Mouse (Mus musculus): ENCODE measurements around the gene L3mbtl1. TPM values are rescaled to one million over a fixed set of nuclear protein-coding genes. Genes with fewer than 3 reads are reported as not detected.

The L3mbtl1 gene
- total RNA-seq, 1 experiment from 2014 or later: not detected

DNA sequence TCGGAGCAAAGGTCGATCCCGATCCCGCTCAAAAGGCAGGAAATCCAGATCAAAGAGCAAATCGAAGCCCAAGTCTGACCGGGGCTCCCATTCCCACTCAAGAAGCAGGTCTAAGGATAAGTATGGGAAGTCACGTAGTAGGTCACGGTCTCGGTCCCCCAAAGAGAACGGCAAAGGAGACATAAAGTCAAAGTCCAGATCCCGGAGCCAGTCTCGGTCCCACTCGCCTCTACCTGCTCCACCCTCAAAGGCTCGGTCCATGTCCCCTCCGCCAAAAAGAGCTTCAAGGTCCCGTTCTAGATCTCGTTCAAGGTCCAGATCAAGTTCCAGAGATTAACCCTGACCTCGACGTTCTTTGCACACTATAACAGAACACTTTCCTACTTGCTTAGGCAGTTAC is 8.9 kb upstream of the L3mbtl1 start:
- no peak for ATAC-seq (replicated peaks; ENCODE audit: insufficient number of reproducible peaks, low FRiP score, low TSS enrichment, poor library complexity, severe bottlenecking)

DNA sequence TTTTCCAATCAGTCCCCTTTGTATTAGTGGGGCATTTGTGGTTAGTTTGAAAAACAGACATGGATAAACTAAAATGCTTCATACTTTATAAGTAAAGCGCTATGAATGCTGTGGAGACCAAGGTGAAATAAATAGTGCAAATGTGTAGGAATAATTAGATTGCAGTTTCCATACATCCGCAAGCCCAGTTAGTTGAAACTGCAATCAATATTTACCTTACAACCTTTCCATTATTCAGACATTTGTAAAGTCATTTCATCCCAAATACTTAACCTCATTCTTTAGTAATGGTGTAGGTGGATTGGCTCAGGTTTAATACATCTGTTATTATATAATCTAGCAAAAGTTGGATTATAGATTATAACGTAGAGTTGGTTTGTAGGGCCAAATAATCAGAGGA is 7.6 kb upstream of the L3mbtl1 start:
- ATAC-seq (replicated peaks; ENCODE audit: insufficient number of reproducible peaks, low FRiP score, low TSS enrichment, poor library complexity, severe bottlenecking): no peak

DNA sequence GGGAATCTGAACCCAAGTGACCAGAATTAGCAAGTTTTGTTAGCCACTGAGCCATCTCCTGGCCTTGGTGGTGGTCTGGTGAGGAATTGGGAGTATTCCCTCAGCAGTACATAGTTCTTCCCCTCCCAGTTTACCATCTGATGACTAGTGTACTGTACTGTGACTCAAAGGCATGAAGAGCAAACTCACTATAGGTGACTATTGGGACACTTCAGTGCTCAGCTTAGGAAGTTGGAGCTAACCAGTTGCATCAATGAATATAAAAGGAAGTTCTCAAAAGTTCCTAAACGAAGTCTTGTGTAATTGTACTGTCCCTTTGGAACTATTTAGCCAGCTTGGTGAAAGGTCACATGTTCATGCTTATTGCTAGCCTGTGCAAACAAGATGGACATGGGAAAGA is 3.7 kb upstream of the L3mbtl1 start:
- no peak for ATAC-seq (replicated peaks; ENCODE audit: insufficient number of reproducible peaks, low FRiP score, low TSS enrichment, poor library complexity, severe bottlenecking)

DNA sequence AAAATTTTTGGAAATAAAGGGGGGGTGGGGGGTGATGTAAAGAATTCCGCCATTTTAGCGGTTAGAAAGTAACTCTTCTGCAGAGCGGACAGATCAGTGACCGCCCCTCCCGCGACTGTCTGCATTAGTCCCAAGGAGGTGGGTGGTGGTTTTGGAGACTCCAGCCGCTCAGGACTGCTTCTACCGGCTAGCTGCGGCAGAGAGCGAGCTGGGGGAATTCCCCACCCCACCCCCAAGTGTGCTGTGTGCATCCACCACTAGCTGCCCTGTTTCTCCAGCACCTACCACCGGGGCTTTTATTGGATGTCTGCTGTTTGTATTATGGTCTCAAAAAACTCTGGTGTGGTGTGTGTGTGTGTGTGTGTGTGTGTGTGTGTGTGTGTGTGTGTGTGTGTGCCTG is 659 bp downstream of the L3mbtl1 start:
- no peak for ATAC-seq (replicated peaks; ENCODE audit: insufficient number of reproducible peaks, low FRiP score, low TSS enrichment, poor library complexity, severe bottlenecking)

DNA sequence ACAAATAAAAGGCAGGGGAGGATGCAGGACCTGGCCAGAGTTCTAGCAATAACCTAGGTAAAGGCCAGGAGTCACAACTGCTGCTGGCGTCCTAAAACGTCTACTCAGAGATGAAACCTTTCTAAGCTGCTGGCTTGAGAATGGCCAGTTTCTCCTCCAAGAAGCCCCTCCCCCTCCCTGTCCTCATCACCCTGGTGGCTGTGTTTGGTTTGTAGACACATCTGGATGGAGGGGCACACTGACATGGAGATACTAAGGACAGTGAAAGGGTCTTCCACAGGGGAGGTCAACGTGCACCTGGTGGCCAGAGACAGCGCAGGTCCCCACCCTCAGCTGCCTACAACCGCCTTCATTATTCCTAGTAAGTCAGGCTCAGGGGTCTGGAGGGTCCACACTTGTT is 3.7 kb downstream of the L3mbtl1 start:
- no peak for ATAC-seq (replicated peaks; ENCODE audit: insufficient number of reproducible peaks, low FRiP score, low TSS enrichment, poor library complexity, severe bottlenecking)

DNA sequence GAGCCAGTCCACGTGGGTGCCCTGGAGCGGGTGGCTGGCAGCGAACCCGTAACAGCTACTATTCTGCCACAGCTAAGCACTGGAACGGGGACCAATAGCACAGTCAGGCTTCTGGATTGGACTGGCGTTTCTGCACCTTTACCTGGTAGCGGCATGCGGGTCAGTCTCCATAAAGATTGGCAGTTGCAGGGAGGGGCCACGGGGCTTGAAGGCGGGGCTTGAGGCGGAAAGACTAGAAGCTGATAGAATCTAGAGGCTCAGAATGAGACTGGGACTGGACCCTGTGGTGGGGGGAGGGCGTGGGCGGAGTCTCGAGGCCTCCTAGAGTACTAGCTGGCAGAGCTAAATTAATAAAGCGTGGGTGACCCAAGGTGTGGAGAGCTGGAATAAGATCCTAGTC is 4.5 kb downstream of the L3mbtl1 start:
- no peak for ATAC-seq (replicated peaks; ENCODE audit: insufficient number of reproducible peaks, low FRiP score, low TSS enrichment, poor library complexity, severe bottlenecking)

DNA sequence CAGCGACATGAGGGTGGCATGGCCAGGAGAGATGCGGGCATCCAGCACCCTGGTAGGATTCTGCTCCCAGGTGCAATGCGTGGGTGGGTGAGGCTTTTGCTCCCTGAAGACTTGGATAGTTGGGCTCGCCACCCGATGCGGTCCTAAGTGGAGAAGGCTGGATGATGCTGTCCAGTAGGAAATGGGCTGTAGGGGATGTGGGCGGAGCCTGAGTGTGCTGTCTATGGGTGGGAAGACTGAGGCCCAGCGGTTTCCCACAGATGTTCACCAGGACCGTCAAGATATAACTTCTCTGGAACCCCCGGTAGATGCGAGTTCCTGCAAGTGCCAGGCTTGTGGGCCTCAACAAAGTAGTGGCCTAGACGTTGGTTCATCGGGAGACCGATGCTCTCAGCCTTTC is 4.9 kb downstream of the L3mbtl1 start:
- no peak for ATAC-seq (replicated peaks; ENCODE audit: insufficient number of reproducible peaks, low FRiP score, low TSS enrichment, poor library complexity, severe bottlenecking)

DNA sequence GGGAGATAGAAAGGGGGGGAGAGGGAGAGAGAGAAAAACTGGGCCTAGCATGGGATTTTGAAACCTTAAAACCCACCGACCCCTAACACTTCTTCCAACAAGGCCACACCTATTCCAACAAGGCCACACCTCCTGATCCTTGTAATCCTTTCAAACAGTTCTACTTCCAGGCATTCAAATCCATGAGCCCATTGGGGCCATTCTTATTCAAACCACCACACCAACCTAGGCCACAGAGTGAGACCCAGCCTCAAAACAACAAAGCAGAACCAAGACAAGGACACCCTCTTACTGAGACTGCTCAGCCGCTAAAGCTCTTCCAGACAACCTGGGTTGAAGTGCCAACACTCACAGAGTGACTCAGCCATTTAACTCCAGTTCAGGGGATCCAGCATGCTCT is 7.5 kb downstream of the L3mbtl1 start:
- ATAC-seq (replicated peaks; ENCODE audit: insufficient number of reproducible peaks, low FRiP score, low TSS enrichment, poor library complexity, severe bottlenecking): no peak

DNA sequence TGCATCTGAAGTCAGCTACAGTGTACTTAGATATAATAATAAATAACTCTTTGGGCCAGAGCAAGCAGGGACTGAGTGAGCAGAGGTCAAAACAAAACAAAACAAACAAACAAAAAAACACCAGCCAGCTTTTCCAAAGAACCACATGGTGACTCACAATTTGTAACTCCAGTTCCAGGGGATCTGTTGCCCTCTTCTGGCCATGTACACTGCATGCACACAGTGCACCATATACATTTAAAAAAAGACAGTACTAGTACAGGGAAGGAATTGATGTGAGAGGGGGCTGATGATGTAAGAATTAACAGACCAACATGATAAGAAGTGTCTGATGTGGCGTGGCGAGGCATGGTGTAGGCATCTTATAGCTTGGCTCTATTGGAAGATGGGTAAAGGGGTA is 13.6 kb downstream of the L3mbtl1 start:
- no peak for ATAC-seq (replicated peaks; ENCODE audit: insufficient number of reproducible peaks, low FRiP score, low TSS enrichment, poor library complexity, severe bottlenecking)

DNA sequence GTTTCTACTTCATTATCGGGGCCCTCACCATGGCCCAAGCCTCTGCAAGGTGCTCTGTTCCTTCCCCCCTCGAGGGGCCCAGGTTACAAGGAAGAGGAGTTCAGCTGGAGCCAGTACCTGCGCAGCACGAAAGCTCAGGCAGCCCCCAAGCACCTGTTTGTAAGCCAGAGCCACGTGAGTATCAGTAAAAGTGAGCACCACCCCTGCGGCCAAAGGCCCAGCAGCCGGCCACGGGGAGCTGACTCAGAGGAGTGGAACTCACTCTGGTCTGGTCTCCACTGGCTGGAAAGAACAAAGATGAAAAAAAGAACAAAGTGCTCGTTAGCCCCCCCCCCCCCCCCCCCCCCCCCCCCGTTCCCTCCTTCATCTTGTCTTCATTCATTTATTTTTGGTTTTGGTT is 18.0 kb downstream of the L3mbtl1 start:
- ATAC-seq (replicated peaks; ENCODE audit: insufficient number of reproducible peaks, low FRiP score, low TSS enrichment, poor library complexity, severe bottlenecking): no peak

DNA sequence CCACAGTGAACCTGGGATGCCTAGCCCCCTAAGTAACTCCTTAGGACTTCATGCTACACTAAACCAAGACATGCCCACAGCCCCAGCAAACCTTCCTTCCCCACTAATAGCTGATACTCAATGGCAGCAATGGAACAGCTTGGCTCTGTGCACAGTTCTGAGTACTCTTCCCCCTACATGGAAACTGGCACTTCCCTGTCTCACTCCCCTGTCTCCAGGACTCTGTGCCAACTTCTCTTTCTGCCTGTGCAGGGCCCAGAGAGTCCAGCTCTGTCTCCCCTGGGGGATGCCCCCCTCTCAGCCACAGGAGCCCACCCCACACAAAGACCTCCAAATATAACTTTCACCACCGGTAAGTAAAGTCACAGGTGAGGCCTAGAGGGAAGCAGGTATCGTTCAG is 23.5 kb downstream of the L3mbtl1 start:
- no peak for ATAC-seq (replicated peaks; ENCODE audit: insufficient number of reproducible peaks, low FRiP score, low TSS enrichment, poor library complexity, severe bottlenecking)

DNA sequence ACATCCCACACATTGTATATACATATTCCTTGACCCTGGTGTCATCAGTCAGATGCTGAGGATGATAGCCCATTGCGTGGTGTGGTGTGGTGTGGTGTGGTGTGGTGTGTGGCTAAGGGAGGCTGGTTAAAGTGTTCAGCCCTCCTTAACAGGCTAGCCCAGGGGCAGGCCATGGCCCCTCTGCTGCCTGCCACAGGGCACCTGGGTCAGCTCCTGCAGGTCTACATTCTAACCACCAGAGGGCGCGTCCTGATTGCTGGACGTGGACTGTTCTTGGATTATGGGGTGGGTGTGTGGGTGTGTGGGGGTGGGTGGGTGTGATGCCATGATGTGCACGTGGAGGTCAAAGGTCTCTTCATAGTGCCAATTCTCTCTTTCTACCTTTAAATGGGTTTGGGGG is 25.1 kb downstream of the L3mbtl1 start:
- ATAC-seq (replicated peaks; ENCODE audit: insufficient number of reproducible peaks, low FRiP score, low TSS enrichment, poor library complexity, severe bottlenecking): peak; percentile 69; the same call in 1 of the 2 replicates

DNA sequence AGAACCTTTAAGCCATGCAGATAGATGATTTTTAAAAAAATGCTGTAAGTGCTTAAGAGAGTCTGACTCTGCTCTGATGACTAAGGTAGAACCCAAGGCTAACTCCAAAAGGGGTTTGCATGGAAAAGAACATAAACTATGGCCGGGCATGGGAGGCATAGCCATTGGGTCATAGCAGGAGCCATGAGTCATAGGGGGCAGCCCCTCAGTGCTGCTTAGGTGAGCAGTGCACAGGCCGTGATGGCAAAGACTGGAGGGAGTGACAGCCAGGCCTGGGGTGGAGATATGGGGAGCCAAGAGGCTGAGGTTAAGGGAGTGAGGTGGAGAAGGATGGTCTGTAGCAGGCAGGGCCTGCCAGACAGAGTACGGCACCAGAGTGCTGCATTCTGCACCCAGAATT is 25.8 kb downstream of the L3mbtl1 start:
- ATAC-seq (replicated peaks; ENCODE audit: insufficient number of reproducible peaks, low FRiP score, low TSS enrichment, poor library complexity, severe bottlenecking): no peak

DNA sequence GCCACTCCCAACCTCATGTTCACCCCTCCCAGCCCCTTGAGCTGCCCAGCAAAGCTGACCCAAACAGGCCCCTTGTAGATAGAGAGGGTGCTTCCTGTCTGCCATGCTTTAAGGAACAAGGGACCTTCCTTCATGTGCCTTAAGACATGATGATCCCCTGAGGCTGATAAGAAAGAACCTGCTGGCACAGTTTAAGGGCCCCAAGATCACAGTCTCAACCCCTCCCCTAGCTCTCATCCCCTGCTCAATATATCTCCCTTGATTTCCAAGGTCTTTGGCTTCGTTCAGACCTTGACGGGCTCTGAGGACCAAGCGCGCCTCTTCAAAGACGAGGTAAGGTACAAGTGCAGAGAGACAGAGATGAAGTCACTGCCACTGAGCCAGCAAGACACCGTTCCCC is 27.6 kb downstream of the L3mbtl1 start:
- no peak for ATAC-seq (replicated peaks; ENCODE audit: insufficient number of reproducible peaks, low FRiP score, low TSS enrichment, poor library complexity, severe bottlenecking)

DNA sequence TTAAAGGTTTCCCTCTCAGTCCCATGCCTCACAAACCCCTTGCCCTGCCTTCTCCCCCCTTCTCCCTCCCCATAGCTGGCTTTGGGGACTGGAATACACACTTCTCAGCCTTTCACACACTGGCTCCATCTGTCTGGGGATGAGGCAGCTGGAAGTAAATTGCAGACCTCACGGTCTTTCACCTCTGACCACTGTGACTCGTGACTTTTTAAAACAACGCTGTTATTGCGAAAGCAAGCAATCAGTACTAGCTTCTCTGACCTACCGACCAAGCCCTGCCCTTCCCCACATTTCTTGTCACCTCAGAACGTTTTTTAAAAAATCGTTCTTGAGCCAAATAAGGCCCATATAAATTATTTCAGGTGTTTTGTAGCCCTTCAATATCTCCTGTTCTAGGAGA is 29.5 kb downstream of the L3mbtl1 start:
- ATAC-seq (replicated peaks; ENCODE audit: insufficient number of reproducible peaks, low FRiP score, low TSS enrichment, poor library complexity, severe bottlenecking): no peak

DNA sequence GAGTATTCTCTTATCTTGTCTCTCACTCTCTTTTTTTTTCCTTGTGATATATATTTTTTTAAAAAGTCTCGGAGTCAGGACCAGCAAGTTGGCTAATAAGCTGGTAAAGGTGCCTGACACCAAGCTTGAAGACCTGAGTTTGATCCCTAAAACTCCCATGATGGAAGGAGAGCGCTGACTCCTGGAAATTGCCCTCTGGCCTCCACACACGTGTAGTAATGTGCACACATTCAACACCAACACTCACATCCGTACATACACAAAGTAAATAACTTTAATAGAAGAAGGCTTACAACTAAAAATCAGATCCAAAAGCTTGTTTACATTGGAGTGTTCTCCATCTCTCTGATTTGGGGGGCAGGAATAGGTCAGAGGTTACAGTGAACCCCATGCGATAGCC is 29.9 kb downstream of the L3mbtl1 start:
- no peak for ATAC-seq (replicated peaks; ENCODE audit: insufficient number of reproducible peaks, low FRiP score, low TSS enrichment, poor library complexity, severe bottlenecking)

DNA sequence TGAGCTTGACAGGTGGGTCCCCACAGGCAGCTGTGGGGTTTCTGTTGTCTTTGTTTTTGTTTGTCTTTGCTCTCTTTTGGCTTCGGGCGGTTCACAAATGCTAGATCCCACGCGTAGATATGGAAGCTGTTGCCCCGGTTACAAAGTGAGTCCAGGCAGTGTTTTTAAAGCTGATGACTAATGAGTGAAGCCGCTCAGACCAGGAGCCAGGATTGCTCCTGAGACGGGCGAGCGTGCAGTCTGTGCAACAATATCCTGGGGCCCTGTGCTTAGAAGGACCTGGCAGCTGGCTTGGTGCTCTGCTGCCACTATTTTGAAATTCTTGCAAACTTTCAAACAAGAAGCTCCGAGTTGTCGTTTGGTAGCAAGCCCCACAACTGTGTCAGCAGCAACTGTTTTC is 30.4 kb downstream of the L3mbtl1 start:
- no peak for ATAC-seq (replicated peaks; ENCODE audit: insufficient number of reproducible peaks, low FRiP score, low TSS enrichment, poor library complexity, severe bottlenecking)

DNA sequence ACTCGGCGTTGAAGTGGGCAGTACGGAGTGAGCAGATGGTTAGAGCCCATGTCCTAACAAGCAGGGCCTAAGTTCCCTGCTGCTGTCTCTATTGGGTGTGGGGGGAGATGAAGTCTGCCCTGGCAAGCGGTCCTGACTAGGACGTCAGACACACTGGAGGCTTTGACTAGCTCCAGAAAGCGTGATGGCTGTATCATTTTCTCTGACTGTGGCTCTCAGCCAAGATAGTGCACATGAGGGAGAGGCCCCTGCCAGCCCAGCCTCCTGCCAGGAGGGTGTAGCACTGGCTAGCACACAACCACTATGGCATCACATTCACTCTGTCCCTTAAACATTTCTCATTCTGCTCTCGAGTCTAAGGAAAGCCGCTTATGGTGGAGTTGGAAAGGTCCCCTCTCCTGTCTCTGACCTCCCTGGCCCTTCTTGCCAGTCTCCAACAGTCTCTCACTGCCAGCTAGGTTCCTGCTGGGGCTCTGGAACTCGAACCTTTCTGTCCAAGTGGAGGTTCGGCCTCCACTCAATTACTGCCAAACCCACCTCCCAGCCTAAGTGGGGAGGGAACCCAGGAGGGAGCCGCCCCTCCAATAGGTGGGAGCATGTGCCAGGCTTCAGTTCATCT is 32.0 kb downstream of the L3mbtl1 start:
- ATAC-seq (replicated peaks; ENCODE audit: insufficient number of reproducible peaks, low FRiP score, low TSS enrichment, poor library complexity, severe bottlenecking): no peak

DNA sequence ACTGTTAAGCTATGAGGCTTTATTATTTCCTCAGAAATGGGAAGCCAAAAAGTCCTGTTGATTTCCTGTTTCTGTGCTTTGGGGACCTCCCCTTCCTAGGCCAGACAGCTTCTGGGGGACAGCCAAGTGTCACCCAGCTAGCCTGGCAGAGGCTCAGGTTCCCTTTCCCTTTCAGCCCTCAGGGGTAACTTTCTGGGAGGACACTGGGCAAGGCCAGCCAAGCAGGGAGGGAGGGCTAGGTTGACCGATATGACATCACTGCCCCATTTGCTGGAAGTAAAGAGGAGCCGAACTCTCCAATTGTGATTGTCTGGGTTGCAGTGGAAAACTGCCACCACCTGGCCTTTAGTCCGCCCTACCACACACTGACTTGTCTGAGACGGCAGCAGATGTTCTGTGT is 32.7 kb downstream of the L3mbtl1 start:
- no peak for ATAC-seq (replicated peaks; ENCODE audit: insufficient number of reproducible peaks, low FRiP score, low TSS enrichment, poor library complexity, severe bottlenecking)

DNA sequence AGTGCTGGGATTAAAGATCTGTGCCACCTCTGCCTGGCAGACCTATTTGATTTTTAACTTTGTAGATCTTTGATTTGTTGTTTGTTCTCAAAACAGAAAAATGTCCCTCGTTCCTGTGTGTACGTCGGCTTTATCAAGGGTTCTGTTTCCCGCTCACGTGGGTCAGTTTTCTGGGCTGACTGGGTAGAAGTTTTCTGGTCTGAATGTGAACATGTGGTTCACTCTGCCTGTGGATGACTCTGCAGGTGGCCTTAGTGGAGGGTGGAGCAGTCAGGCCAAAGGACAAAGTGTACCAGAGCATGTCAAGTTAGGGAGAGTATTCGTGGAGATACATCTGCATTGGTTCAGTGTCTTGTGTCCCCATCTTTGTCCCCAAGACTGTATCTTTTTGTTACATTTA is 41.1 kb downstream of the L3mbtl1 start:
- ATAC-seq (replicated peaks; ENCODE audit: insufficient number of reproducible peaks, low FRiP score, low TSS enrichment, poor library complexity, severe bottlenecking): no peak

DNA sequence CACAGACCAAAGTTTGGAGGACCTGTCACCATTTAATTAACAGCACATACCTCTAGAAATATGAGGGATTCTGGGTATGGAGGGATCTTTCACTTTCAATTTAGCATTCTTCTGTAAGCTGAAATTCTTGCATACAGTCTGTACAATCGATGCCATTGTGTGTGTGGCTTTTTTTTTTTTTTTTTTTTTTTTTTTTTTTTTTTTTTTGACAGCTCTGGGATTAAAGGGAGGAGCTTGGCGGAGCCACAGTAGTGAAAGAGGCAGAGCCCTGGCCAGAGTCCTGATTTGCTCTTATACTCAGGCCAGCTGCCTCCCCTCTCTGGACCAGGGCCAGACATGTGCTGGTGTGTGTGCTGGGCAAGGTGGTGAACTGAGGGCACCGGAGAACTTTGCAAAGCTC is 42.7 kb downstream of the L3mbtl1 start:
- no peak for ATAC-seq (replicated peaks; ENCODE audit: insufficient number of reproducible peaks, low FRiP score, low TSS enrichment, poor library complexity, severe bottlenecking)

All from monocyte, adult 5-6 weeks (primary cell).